Mouse (Mus musculus): ENCODE measurements around the gene Cep41. TPM values are rescaled to one million over a fixed set of nuclear protein-coding genes. Genes with fewer than 3 reads are reported as not detected.

The Cep41 gene
- polyA plus RNA-seq, 1 experiment from 2014 or later = 43.2 TPM

DNA sequence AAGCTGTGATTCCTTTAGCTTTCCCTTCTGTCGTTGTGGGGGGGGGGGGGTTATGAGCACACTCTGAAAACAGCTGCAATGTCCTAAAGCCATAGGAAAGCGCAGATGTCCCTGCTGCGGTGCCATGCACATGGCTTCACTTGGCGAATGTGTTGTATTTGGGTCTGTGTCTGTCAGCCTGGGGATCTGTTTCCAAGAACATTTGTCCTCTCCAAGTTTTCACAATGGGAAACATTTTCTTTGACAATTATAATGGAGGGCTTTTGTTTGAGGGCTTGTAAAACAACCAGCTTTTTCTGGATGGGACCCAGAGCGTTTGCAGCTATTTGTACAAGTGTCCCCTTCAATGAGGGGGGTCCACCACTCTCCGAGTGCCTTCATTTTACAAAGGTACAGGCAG is 79.3 kb downstream of the Cep41 start:
- ATAC-seq (ENCODE audit: insufficient number of reproducible peaks, low FRiP score, low TSS enrichment, low read depth) (no peak), DNase-seq (ENCODE audit: low spot score) (no peak)
- peaks cover 31% of the 10 kb centered on the region for H3K4me1 ChIP-seq (ENCODE audit: control insufficient read depth, insufficient read depth, low read length)
- H3K27me3 ChIP-seq (ENCODE audit: control insufficient read depth, insufficient read depth, low read length) = no peaks in the 10 kb centered on the region
- WGBS = 82% methylated on average over 6 of the region's 6 CpGs
- H3K4me3 ChIP-seq (ENCODE audit: low read depth, low read length) = no peak overlapping the region
- no peaks in the 10 kb centered on the region for H3K9me3 ChIP-seq (ENCODE audit: control insufficient read depth, low read length)
- H3K36me3 ChIP-seq (ENCODE audit: control insufficient read depth, insufficient read depth, low read length) = no peaks in the 10 kb centered on the region
- H3K27ac ChIP-seq (replicated peaks; ENCODE audit: low read depth, low read length) = 0 out of 2 replicates have a peak overlapping the region, but pooled peaks have one; percentile 93
- no peak overlapping the region for H3K9ac ChIP-seq (ENCODE audit: low read length)
- no peak overlapping the region for H3K4me2 ChIP-seq (ENCODE audit: low read depth, severe bottlenecking)

GRCm38 (mm10) chr6:30611212-30611611 is 82.3 kb downstream of the Cep41 start:
- H3K4me2 ChIP-seq (ENCODE audit: low read depth, severe bottlenecking) = no peak overlapping the region
- peaks cover 14% of the 10 kb centered on the region for H3K4me1 ChIP-seq (ENCODE audit: control insufficient read depth, insufficient read depth, low read length)
- H3K27me3 ChIP-seq (ENCODE audit: control insufficient read depth, insufficient read depth, low read length) = no peaks in the 10 kb centered on the region
- ATAC-seq (ENCODE audit: insufficient number of reproducible peaks, low FRiP score, low TSS enrichment, low read depth) (no peak), DNase-seq (ENCODE audit: low spot score) (no peak)
- H3K9ac ChIP-seq (ENCODE audit: low read length) = no peak overlapping the region
- no peak overlapping the region for H3K4me3 ChIP-seq (ENCODE audit: low read depth, low read length)
- WGBS = 69% methylated on average over 5 of the region's 5 CpGs
- H3K36me3 ChIP-seq (ENCODE audit: control insufficient read depth, insufficient read depth, low read length) = no peaks in the 10 kb centered on the region
- no peaks in the 10 kb centered on the region for H3K9me3 ChIP-seq (ENCODE audit: control insufficient read depth, low read length)
- no peak overlapping the region; the same call in 1 of the 2 replicates for H3K27ac ChIP-seq (replicated peaks; ENCODE audit: low read depth, low read length)

DNA sequence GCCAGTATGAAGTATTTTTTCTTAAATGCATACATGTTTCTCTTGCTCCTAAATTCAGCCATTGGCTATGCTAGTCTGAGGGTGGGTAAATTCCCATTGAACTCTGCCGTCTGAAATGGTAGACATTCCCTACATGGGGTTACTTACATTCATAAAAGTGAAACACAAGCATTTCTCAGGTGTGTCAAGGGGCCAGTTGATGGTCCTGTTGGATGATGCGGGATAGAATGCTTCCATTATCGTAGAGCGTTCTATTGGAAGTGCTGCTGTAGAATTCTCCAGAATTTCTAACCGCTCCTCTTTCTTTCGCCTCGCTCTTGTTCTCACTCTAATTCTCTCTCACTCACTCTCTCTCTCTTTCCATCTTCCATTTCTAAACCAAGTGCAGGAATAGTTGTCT is 82.8 kb downstream of the Cep41 start, which contains the start of gene Cpa5:
TSS of gene Cpa5 (plus strand) at position 301 of the 400 bp plus-strand sequence.
- no peaks in the 10 kb centered on the region for H3K27me3 ChIP-seq (ENCODE audit: control insufficient read depth, insufficient read depth, low read length)
- H3K27ac ChIP-seq (replicated peaks; ENCODE audit: low read depth, low read length) = no peak within 1 kb of the TSS; the same call in 1 of the 2 replicates
- H3K9me3 ChIP-seq (ENCODE audit: control insufficient read depth, low read length) = no peaks in the 10 kb centered on the region

GRCm38 (mm10) chr6:30605672-30606071 is 87.9 kb downstream of the Cep41 start:
- no peaks in the 10 kb centered on the region for H3K36me3 ChIP-seq (ENCODE audit: control insufficient read depth, insufficient read depth, low read length)
- ATAC-seq (ENCODE audit: insufficient number of reproducible peaks, low FRiP score, low TSS enrichment, low read depth) (no peak), DNase-seq (ENCODE audit: low spot score) (no peak)
- no peak overlapping the region for H3K9ac ChIP-seq (ENCODE audit: low read length)
- H3K27ac ChIP-seq (replicated peaks; ENCODE audit: low read depth, low read length) = peak overlapping the region; percentile 72; the same call in 1 of the 2 replicates
- H3K4me1 ChIP-seq (ENCODE audit: control insufficient read depth, insufficient read depth, low read length) = peaks cover 25% of the 10 kb centered on the region; the same call in 1 of the 2 replicates
- H3K4me2 ChIP-seq (ENCODE audit: low read depth, severe bottlenecking) = no peak overlapping the region
- H3K27me3 ChIP-seq (ENCODE audit: control insufficient read depth, insufficient read depth, low read length) = no peaks in the 10 kb centered on the region
- WGBS = 78% methylated on average over 5 of the region's 5 CpGs
- H3K4me3 ChIP-seq (ENCODE audit: low read depth, low read length) = no peak overlapping the region
- no peaks in the 10 kb centered on the region for H3K9me3 ChIP-seq (ENCODE audit: control insufficient read depth, low read length)

More for the DNA sequence above, 82.8 kb downstream of the Cep41 start, which contains the start of gene Cpa5:
- Histone ChIP-seq H3K4me3 (ENCODE audit: low read depth, low read length) (no peak within 1 kb of the TSS), H3K4me1 (ENCODE audit: control insufficient read depth, insufficient read depth, low read length) (peaks cover 13% of the 10 kb centered on the region), H3K4me2 (ENCODE audit: low read depth, severe bottlenecking) (no peak within 1 kb of the TSS), H3K36me3 (ENCODE audit: control insufficient read depth, insufficient read depth, low read length) (no peaks in the 10 kb centered on the region), H3K9ac (ENCODE audit: low read length) (no peak within 1 kb of the TSS)
- WGBS = 95% methylated on average over 7 of the region's 7 CpGs
- ATAC-seq (ENCODE audit: insufficient number of reproducible peaks, low FRiP score, low TSS enrichment, low read depth) = no peak
- DNase-seq (ENCODE audit: low spot score) = no peak

DNA sequence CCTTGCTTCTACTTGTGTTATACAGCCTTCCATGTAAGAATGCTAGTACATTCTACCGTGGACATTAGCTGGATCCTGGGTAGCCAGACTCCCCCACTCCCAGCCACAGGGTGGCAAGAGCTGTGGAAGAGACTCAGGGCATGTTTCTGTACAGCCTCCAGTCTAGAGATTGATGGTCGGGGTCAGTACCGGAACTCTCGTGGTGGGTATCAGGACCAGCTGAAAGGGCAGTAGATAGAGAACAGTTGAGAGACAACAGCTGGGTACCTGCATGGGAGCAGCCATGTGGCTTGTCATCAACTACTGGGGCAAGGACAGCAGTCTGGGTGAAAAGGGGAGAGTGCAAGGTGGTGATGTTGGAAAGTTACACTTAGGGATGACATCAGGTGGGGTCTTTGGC is 88.4 kb downstream of the Cep41 start:
- peak overlapping the region; percentile 72 for H3K27ac ChIP-seq (replicated peaks; ENCODE audit: low read depth, low read length)
- 86% methylated on average over 4 of the region's 4 CpGs for WGBS

DNA sequence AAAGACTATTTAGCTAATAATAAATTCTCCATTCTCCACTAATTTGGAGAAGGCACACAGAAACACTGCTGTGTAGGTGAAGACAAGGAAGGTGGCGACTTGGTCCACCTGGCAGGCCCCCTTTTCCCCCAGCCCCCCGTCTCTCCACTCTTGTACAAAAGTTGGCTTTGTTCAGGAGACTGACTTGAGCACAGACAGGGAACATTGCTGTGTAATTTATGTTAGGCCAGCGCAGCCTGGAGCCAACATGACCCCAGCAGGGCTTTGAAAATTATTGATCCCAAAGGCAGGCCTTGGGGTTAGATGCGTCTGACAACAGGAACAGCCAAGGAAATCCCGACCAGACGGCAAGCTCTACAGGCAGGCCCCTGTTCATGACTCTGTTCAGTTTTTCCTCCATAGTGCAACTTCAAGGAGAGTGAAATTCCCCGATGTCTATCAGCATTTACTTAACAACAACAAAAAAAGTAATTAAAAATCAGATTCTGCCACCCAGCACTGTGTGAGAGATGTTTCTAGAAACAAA is 89.1 kb downstream of the Cep41 start:
- no peaks in the 10 kb centered on the region for H3K27me3 ChIP-seq (ENCODE audit: control insufficient read depth, insufficient read depth, low read length)
- 25% methylated on average over 7 of the region's 7 CpGs for WGBS
- no peak overlapping the region for H3K9ac ChIP-seq (ENCODE audit: low read length)
- H3K27ac ChIP-seq (replicated peaks; ENCODE audit: low read depth, low read length) = peak overlapping the region; percentile 72; the same call in 1 of the 2 replicates
- no peaks in the 10 kb centered on the region for H3K36me3 ChIP-seq (ENCODE audit: control insufficient read depth, insufficient read depth, low read length)
- ATAC-seq (ENCODE audit: insufficient number of reproducible peaks, low FRiP score, low TSS enrichment, low read depth) (peak; percentile 83), DNase-seq (ENCODE audit: low spot score) (peak; percentile 62)
- peaks cover 25% of the 10 kb centered on the region; the same call in 1 of the 2 replicates for H3K4me1 ChIP-seq (ENCODE audit: control insufficient read depth, insufficient read depth, low read length)
- no peak overlapping the region for H3K4me2 ChIP-seq (ENCODE audit: low read depth, severe bottlenecking)
- no peak overlapping the region for H3K4me3 ChIP-seq (ENCODE audit: low read depth, low read length)
- no peaks in the 10 kb centered on the region for H3K9me3 ChIP-seq (ENCODE audit: control insufficient read depth, low read length)

More for the DNA sequence above, 88.4 kb downstream of the Cep41 start:
- Histone ChIP-seq H3K4me2 (ENCODE audit: low read depth, severe bottlenecking) (no peak overlapping the region), H3K36me3 (ENCODE audit: control insufficient read depth, insufficient read depth, low read length) (no peaks in the 10 kb centered on the region), H3K9me3 (ENCODE audit: control insufficient read depth, low read length) (no peaks in the 10 kb centered on the region), H3K4me1 (ENCODE audit: control insufficient read depth, insufficient read depth, low read length) (peaks cover 25% of the 10 kb centered on the region; the same call in 1 of the 2 replicates), H3K4me3 (ENCODE audit: low read depth, low read length) (no peak overlapping the region), H3K27me3 (ENCODE audit: control insufficient read depth, insufficient read depth, low read length) (no peaks in the 10 kb centered on the region), H3K9ac (ENCODE audit: low read length) (no peak overlapping the region)
- no peak for ATAC-seq (ENCODE audit: insufficient number of reproducible peaks, low FRiP score, low TSS enrichment, low read depth)
- DNase-seq (ENCODE audit: low spot score) = no peak

MicroRNAs within 50 kb of the gene (microRNA counts, 519-probe panel; counts per million panel counts)
- microRNA mmu-miR-335-3p (5,307 counts per million, percentile 88 among the panel's probes with 10 or more counts), microRNA mmu-miR-335-5p (6,545 counts per million, percentile 96 among the panel's probes with 10 or more counts)

Small RNAs within 50 kb of the gene (microRNA-seq; reads per million reads assigned to microRNA genes)
- gene Mir335 = 117,035 reads per million, percentile 100 among the genes with 10 or more reads in this experiment

Other genes starting within 250 kb of the Cep41 start
- gene Tmem209, start 184.0 kb downstream of the Cep41 start, polyA plus RNA-seq (2014; fragmentation: Nextera tagmentation; extraction: Ambion mirVana) = 44.5 and 50.0 TPM in 2 replicates
- gene Ssmem1, start 183.9 kb downstream of the Cep41 start, polyA plus RNA-seq (2014; fragmentation: Nextera tagmentation; extraction: Ambion mirVana) = 0.17 and 0.28 TPM in 2 replicates
- 89.6 and 94.4 TPM in 2 replicates for gene Cpa2, start 152.2 kb downstream of the Cep41 start, polyA plus RNA-seq (2014; fragmentation: Nextera tagmentation; extraction: Ambion mirVana)
- 1.6 and 1.7 TPM in 2 replicates for gene Cpa4, start 125.4 kb downstream of the Cep41 start, polyA plus RNA-seq (2014; fragmentation: Nextera tagmentation; extraction: Ambion mirVana)
- 0.33 and 0.55 TPM in 2 replicates for gene Cpa5, start 82.7 kb downstream of the Cep41 start, polyA plus RNA-seq (2014; fragmentation: Nextera tagmentation; extraction: Ambion mirVana)
- gene Cpa1, start 54.5 kb downstream of the Cep41 start, polyA plus RNA-seq (2014; fragmentation: Nextera tagmentation; extraction: Ambion mirVana) = 0.27 TPM in 1 of 2 replicates, not detected in the other
- 2,834 and 2,987 TPM in 2 replicates for gene Mest, start 29.8 kb upstream of the Cep41 start, polyA plus RNA-seq (2014; fragmentation: Nextera tagmentation; extraction: Ambion mirVana)
- 32.2 and 33.6 TPM in 2 replicates for gene Copg2, start 203.0 kb upstream of the Cep41 start, polyA plus RNA-seq (2014; fragmentation: Nextera tagmentation; extraction: Ambion mirVana)
- 0.25 TPM in 1 of 2 replicates, not detected in the other for gene Tsga13, start 221.8 kb upstream of the Cep41 start, polyA plus RNA-seq (2014; fragmentation: Nextera tagmentation; extraction: Ambion mirVana)

All from limb, embryonic 11.5 days (tissue).